Mouse (Mus musculus) MEL (cell line): ENCODE results near the gene Kcnk10.

Experiments
- CTCF ChIP-seq, 3 experiments: IDR thresholded peaks in 2 of 3; conservative IDR thresholded peaks in 1 of 3; 2 replicates each; pipeline ENCODE4 v1.5.1; 2011 to 2012; ENCODE audit warnings: low read length in 3 of 3, low read depth in 2 of 3, mild to moderate bottlenecking in 2 of 3, improper control_type of control experiment in 1 of 3, inconsistent platforms in 1 of 3, mixed read lengths in 1 of 3, moderate library complexity in 1 of 3; ENCODE audit not compliant: control insufficient read depth in 1 of 3, insufficient read depth in 1 of 3, poor library complexity in 1 of 3, severe bottlenecking in 1 of 3
- JUND ChIP-seq: IDR thresholded peaks from 2 replicates; pipeline ENCODE4 v1.6.1; 2011; ENCODE audit warnings: low read depth, mild to moderate bottlenecking, improper control_type of control experiment, low read length
- KAT2A ChIP-seq: conservative IDR thresholded peaks from 2 replicates; pipeline ENCODE4 v1.6.1; 2012; ENCODE audit warnings: low read depth, low read length, improper control_type of control experiment, inconsistent platforms
- MAFK ChIP-seq: IDR thresholded peaks from 2 replicates; pipeline ENCODE4 v1.6.1; 2011; ENCODE audit warnings: low read depth, mild to moderate bottlenecking, low read length, improper control_type of control experiment, borderline replicate concordance
- POLR2A ChIP-seq, 2 experiments: IDR thresholded peaks; 2 replicates each; pipeline ENCODE4 v1.6.1; 2011 to 2012; ENCODE audit warnings: low read length in 2 of 2, mild to moderate bottlenecking in 2 of 2, control low read depth in 1 of 2, improper control_type of control experiment in 1 of 2, low read depth in 1 of 2, moderate library complexity in 1 of 2; ENCODE audit not compliant: control insufficient read depth in 1 of 2, insufficient read depth in 1 of 2, poor library complexity in 1 of 2
- POLR2AphosphoS2 ChIP-seq: IDR thresholded peaks from 2 replicates; pipeline ENCODE4 v1.6.1; 2011; ENCODE audit warnings: low read length, improper control_type of control experiment
- RAD21 ChIP-seq: IDR thresholded peaks from 2 replicates; pipeline ENCODE4 v1.6.1; 2011; ENCODE audit warnings: mild to moderate bottlenecking, low read depth, low read length, improper control_type of control experiment
- TAL1 ChIP-seq: IDR thresholded peaks from 2 replicates; pipeline ENCODE4 v1.6.1; 2012; ENCODE audit warnings: mild to moderate bottlenecking, inconsistent platforms, low read length, moderate library complexity, mixed read lengths
- TBP ChIP-seq: IDR thresholded peaks from 2 replicates; pipeline ENCODE4 v1.8.0; 2011; ENCODE audit warnings: low read depth, low read length, improper control_type of control experiment

GRCm38 (mm10) chr12:98444860-98445259, 133.2 kb downstream of the Kcnk10 start:
- TF ChIP-seq MAFK: no peak
- no peak for TF ChIP-seq POLR2AphosphoS2
- no peak for TF ChIP-seq KAT2A
- no peak for TF ChIP-seq POLR2A (IDR thresholded peaks at IDR 0.05; ENCODE audit: control insufficient read depth in 1 of 2, insufficient read depth in 1 of 2, low read depth in 1 of 2, low read length in 2 of 2, poor library complexity in 1 of 2)
- no peak for TF ChIP-seq JUND
- no peak for TF ChIP-seq RAD21
- TF ChIP-seq TAL1: no peak
- TF ChIP-seq CTCF (IDR thresholded peaks at IDR 0.05 in 2 of 3, conservative IDR thresholded peaks at IDR 0.05 in 1 of 3; ENCODE audit: control insufficient read depth in 1 of 3, insufficient read depth in 1 of 3, low read depth in 2 of 3, low read length in 3 of 3, poor library complexity in 1 of 3, severe bottlenecking in 1 of 3): no peak
- TF ChIP-seq TBP: no peak
